Mouse (Mus musculus) stomach, embryonic 14.5 days (tissue): ENCODE measurements around the gene Luc7l3. TPM values are rescaled to one million over a fixed set of nuclear protein-coding genes. Genes with fewer than 3 reads are reported as not detected.

Experiments used
- ATAC-seq: fragments of 200-750 bp; cut with Nextera tagmentation; 2 replicates; pipeline ENCODE4 v1.8.0; 2017; ENCODE audit warnings: low read depth, moderate TSS enrichment; ENCODE audit not compliant: insufficient number of reproducible peaks, insufficient read depth, low FRiP score
- H3K27ac ChIP-seq: fragments of 300-500 bp; sonication (generic); 2 replicates; pipeline ENCODE4 v1.5.1; 2014; ENCODE audit warnings: mild to moderate bottlenecking, low read length, moderate library complexity, mixed read lengths
- H3K27me3 ChIP-seq: fragments of 300-500 bp; sonication (generic); 2 replicates; pipeline ENCODE4 v1.6.1; 2014; ENCODE audit warnings: low read length, control low read depth, mixed read lengths; ENCODE audit not compliant: control insufficient read depth, insufficient read depth
- H3K36me3 ChIP-seq: fragments of 300-500 bp; sonication (generic); 2 replicates; pipeline ENCODE4 v1.6.1; 2014; ENCODE audit warnings: mild to moderate bottlenecking, control low read depth, low read length, moderate library complexity, mixed read lengths; ENCODE audit not compliant: control insufficient read depth, insufficient read depth
- H3K4me1 ChIP-seq: fragments of 300-500 bp; sonication (generic); 2 replicates; pipeline ENCODE4 v1.6.1; 2014; ENCODE audit warnings: low read length, control low read depth, mixed read lengths; ENCODE audit not compliant: control insufficient read depth, insufficient read depth
- H3K4me2 ChIP-seq: fragments of 300-500 bp; sonication (generic); replicated peaks from 2 replicates; pipeline ENCODE4 v1.6.1; 2014; ENCODE audit warnings: low read depth, low read length, control low read depth
- H3K4me3 ChIP-seq: fragments of 300-500 bp; sonication (generic); 2 replicates; pipeline ENCODE4 v1.5.1; 2014; ENCODE audit warnings: low read depth, low read length, control low read depth
- H3K9ac ChIP-seq: fragments of 300-500 bp; sonication (generic); replicated peaks from 2 replicates; pipeline ENCODE4 v1.6.1; 2014; ENCODE audit warnings: low read depth, mild to moderate bottlenecking, control low read depth, low read length, moderate library complexity, mixed read lengths
- H3K9me3 ChIP-seq: fragments of 300-500 bp; sonication (generic); 2 replicates; pipeline ENCODE4 v1.6.1; 2016; ENCODE audit warnings: low read depth, low read length, control low read depth; ENCODE audit not compliant: control insufficient read depth
- WGBS: fragments of 180-500 bp; shearing (Covaris S2); extraction: QIAGEN DNeasy Blood & Tissue Kit; methylation state at CpG from one replicate; pipeline ENCODE4 v1.1.7; 2014; 5-methylcytosine and 5-hydroxymethylcytosine counted together
- polyA plus RNA-seq: library from polyadenylated mRNA; unstranded; fragments of >200 nt; fragmentation: Nextera tagmentation; extraction: Ambion mirVana; gene quantifications from 2 replicates; pipeline ENCODE4 v1.2.1, GENCODE M21; 2014

Luc7l3 gene
- polyA plus RNA-seq, 1 experiment from 2014 or later: 116 TPM

DNA sequence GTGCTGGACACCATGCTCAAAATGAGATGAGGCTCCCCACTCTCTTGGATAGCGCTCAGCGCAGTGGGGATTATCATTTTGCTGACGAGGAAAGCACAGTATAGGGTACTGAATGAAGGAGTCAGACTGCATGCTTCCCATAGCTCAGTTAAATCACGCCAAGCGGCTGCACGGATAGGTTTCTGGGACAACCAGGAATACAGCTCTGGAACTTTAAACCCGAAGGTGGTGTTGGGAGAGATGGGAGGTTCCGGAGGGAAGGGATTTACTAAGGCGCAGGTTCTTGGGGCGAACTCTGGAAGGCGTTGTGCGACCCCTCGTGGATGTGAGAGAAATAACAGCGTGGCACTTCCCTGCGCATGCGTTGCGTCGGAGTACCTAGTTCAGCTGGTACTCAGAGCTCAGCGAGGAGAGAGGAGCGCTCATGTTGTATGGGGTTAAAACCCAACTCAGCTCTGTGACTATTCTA lies 44.9 kb downstream of the Luc7l3 start:
- 8% methylated on average over 20 of the region's 20 CpGs for WGBS

DNA sequence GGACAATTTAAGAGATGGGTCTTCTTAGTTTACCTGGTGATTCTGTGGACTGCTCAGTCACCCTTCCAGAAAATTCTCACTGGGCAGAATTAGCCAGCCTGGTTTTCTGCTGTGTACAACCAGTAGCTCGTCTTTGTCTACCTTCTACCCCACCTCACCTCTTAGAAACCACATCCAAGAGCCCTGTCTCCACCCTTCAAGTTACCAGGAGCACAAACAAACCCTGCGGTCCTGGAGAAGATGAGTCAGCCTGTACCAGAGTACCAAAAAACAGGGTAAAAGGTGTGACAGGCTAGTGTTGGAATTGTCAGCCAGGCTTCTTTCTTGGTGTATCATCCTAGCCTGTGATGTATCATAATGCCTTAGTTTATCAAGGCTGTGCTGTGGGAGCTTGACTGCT lies 46.1 kb downstream of the Luc7l3 start:
- 69% methylated on average over 2 of the region's 2 CpGs for WGBS
- H3K27ac ChIP-seq: no peak overlapping the region
- no peak overlapping the region for H3K4me2 ChIP-seq
- H3K9ac ChIP-seq: no peak overlapping the region
- ATAC-seq: no peak
- H3K4me3 ChIP-seq: no peak overlapping the region
- no peaks in the 10 kb centered on the region for H3K36me3 ChIP-seq
- H3K4me1 ChIP-seq: no peaks in the 10 kb centered on the region
- H3K27me3 ChIP-seq: no peaks in the 10 kb centered on the region
- no peaks in the 10 kb centered on the region for H3K9me3 ChIP-seq

More for the DNA sequence above, 44.9 kb downstream of the Luc7l3 start:
- Histone ChIP-seq H3K27ac (peak overlapping the region; percentile 12; the same call in 1 of the 2 replicates), H3K9ac (peak overlapping the region; percentile 7; the same call in 1 of the 2 replicates), H3K4me1 (no peaks in the 10 kb centered on the region), H3K27me3 (no peaks in the 10 kb centered on the region), H3K4me3 (peak overlapping the region; percentile 28), H3K9me3 (no peaks in the 10 kb centered on the region), H3K36me3 (no peaks in the 10 kb centered on the region), H3K4me2 (peak overlapping the region; percentile 72)
- ATAC-seq: peak; percentile 51

DNA sequence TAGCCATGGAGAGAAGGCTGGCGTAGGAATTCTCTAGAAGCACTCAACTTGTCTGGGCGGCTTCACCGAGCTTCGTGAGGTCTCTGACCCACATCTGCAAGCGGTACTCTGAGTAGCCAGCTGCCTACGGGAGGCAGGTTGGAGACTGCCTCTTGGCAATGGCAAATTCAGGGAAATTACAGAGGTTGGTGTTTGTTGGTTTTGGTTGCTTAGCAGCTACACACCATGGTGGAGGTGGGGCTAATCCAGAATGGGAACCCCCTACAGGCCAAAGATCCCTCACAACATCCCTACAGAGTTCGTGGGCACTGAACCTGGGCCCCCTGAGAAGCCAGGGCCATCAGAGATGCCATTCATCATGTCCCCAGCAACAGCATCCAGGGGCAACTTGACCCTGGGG lies 46.6 kb downstream of the Luc7l3 start:
- H3K4me3 ChIP-seq: no peak overlapping the region
- 79% methylated on average over 7 of the region's 7 CpGs for WGBS
- ATAC-seq: no peak
- H3K36me3 ChIP-seq: no peaks in the 10 kb centered on the region
- H3K4me1 ChIP-seq: no peaks in the 10 kb centered on the region
- no peak overlapping the region for H3K9ac ChIP-seq
- H3K4me2 ChIP-seq: no peak overlapping the region
- H3K27me3 ChIP-seq: no peaks in the 10 kb centered on the region
- no peak overlapping the region for H3K27ac ChIP-seq
- no peaks in the 10 kb centered on the region for H3K9me3 ChIP-seq

DNA sequence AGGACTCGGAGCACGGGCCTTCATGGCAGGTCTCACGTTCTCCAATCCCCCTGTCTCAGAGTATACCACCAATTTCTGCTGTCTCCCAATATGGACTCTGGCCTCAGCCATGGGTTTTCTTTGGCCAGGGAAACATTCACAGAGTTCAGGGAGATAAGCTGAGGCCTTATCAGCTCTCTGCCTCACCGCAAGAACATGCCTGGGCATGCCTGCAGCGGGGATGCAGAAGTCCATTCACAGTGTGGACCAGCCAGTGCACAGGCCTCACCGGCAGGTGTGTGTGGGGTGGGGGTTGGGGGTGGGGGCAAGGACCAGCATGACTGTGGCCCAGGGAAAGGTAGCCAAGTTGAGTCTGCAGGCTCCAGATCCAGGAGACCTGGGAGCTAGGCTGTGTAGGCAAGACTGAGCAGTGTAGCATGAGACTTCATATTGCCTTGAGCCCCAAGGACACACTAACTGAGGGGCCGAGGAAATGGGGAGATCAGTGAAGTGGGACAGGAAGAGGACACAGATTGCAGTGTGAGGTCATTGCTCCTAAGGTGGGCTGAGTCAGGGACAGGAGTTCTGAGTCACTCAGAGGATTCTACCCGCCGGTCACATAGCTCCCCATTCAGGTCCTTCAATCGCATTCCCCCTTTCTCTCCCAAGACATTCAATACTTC lies 47.5 kb downstream of the Luc7l3 start:
- Histone ChIP-seq H3K4me1 (no peaks in the 10 kb centered on the region), H3K4me2 (no peak overlapping the region), H3K4me3 (no peak overlapping the region), H3K9ac (no peak overlapping the region), H3K27me3 (no peaks in the 10 kb centered on the region), H3K27ac (0 out of 2 replicates have a peak overlapping the region, but pooled peaks have one; percentile 21), H3K9me3 (no peaks in the 10 kb centered on the region), H3K36me3 (no peaks in the 10 kb centered on the region)
- ATAC-seq: peak; percentile 79
- WGBS: 82% methylated on average over 10 of the region's 10 CpGs

DNA sequence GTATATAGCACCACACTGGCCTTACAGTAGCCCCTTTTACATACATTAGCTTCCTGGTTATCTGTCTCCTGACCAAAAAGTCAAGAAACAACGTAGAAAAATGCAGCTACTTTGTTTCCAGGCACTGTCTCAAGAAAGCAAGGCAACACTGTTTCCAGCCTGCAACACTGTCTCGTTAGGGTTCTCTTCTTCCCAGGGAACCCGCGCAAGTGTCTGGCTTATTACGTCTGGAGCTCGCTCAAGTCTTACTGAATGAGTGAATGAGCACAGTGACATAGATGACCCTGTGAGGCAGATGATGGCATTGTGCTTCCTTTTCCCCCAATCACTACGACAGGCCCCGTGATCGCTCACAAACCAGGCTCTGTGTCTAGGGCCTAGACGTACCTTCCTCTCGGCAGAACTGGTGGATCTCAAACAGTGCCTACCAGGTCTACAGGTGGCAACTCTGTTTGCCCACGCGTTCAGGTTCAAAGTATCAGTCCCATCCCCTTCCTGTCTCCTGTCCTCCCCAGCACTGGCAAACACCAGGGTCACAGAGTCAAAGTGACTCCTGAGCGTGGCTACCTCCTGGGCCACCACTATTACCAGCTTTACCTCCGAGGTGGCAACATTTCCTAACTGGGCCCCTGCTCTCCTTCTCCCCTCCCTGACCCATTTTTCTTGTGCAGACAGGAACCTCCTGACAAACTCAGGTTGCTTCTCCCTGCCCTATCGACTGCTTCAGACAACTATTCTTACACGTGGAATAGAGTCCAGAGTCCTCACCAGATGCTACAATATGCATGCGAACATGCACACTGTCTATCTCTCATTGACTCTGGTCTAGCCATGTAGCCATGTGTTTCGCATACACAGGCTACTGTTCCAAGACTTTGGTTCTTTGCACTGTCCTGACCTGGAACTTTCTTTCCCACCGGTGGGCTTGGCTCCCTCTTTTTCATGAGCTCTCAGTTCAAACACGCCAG lies 48.5 kb downstream of the Luc7l3 start:
- Histone ChIP-seq H3K27me3 (no peaks in the 10 kb centered on the region), H3K4me1 (no peaks in the 10 kb centered on the region), H3K27ac (0 out of 2 replicates have a peak overlapping the region, but pooled peaks have one; percentile 27), H3K9ac (no peak overlapping the region), H3K36me3 (no peaks in the 10 kb centered on the region), H3K4me2 (no peak overlapping the region), H3K4me3 (no peak overlapping the region), H3K9me3 (no peaks in the 10 kb centered on the region)
- WGBS: 86% methylated on average over 21 of the region's 21 CpGs
- no peak for ATAC-seq

DNA sequence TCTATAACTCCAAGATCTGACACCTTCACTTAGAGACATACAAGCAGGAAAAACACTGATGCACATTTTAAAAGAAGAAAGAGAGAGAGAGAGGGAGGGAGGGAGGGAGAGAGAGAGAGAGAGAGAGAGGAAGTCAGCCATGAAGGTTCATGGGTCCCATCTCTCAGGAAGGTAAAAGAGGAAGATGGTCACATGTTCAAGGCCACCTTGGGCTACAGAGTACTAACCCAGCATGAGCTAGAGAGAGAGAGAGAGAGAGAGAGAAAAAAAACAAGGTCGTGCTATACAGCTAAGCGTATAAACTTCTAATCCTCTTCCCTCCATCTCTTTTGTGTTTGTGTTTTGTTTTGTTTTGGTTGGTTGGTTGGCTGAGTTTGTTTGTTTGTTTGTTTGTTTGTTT lies 50.8 kb downstream of the Luc7l3 start:
- Histone ChIP-seq H3K9ac (no peak overlapping the region), H3K9me3 (no peaks in the 10 kb centered on the region), H3K4me3 (no peak overlapping the region), H3K36me3 (no peaks in the 10 kb centered on the region), H3K4me1 (no peaks in the 10 kb centered on the region), H3K27ac (no peak overlapping the region), H3K27me3 (no peaks in the 10 kb centered on the region), H3K4me2 (no peak overlapping the region)
- 95% methylated on average over 2 of the region's 2 CpGs for WGBS
- ATAC-seq: no peak

DNA sequence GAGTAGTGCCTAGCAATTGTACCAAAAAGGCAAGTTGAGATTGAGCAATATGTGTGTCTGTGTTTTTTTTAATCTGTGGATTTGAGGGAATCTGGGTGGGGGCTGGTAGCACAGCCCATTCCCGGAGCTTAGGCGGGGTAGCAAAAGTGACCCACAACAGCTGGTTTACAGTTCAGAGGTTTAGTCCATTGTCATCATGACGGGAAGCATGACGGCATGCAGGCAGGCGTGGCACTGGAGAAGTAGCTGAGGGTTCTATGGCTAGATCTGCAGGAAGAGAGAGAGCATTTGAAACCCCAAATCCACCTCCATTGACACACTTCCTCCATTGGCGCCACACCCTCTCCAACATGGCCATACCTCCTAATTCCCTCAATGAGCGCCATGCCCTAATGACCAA lies 51.9 kb downstream of the Luc7l3 start:
- no peak for ATAC-seq
- Histone ChIP-seq H3K4me1 (no peaks in the 10 kb centered on the region), H3K9ac (no peak overlapping the region), H3K27ac (no peak overlapping the region), H3K4me3 (no peak overlapping the region), H3K36me3 (no peaks in the 10 kb centered on the region), H3K4me2 (no peak overlapping the region), H3K27me3 (no peaks in the 10 kb centered on the region), H3K9me3 (no peaks in the 10 kb centered on the region)
- 90% methylated on average over 7 of the region's 7 CpGs for WGBS

DNA sequence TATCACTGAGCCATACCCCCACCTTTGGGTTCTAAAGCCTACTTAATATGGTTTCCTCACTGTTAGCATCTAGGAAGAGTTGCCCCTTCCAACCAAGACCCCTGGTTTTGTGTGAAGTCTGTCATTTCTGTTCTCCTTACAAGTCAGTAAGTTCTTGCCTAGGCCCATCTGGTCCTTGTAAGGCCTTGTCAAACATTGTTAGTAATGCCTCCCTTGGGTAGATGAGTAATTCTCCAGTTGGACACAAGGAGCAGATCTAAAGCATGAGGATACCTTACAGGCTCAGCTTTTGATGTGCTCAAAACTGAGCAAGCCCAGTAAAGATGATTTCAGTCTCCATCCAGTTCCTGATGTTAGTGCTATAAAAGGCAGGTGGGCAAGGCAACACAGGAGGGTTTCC lies 53.0 kb downstream of the Luc7l3 start:
- no peak for ATAC-seq
- Histone ChIP-seq H3K9ac (no peak overlapping the region), H3K4me3 (no peak overlapping the region), H3K9me3 (no peaks in the 10 kb centered on the region), H3K36me3 (no peaks in the 10 kb centered on the region), H3K27ac (no peak overlapping the region), H3K27me3 (no peaks in the 10 kb centered on the region), H3K4me1 (no peaks in the 10 kb centered on the region), H3K4me2 (no peak overlapping the region)
